Mouse (Mus musculus) heart, embryonic 10.5 days (tissue): Measurements from ENCODE around the gene Nudt15. TPM values are rescaled to one million over a fixed set of nuclear protein-coding genes. Genes with fewer than 3 reads are reported as not detected.
"Not testable (repeated sequence)": the region's sequence is repeated elsewhere in the genome, so short reads cannot be mapped to it uniquely, and the experiment has no call there.

ENCODE experiments used
- DNase-seq: peaks from one replicate; pipeline ENCODE4 v3.0.0-alpha.2; 2017; ENCODE audit warnings: low spot score
- H3K27ac ChIP-seq: fragments of 300-500 bp; sonication (generic); 2 replicates; pipeline ENCODE4 v1.5.1; 2016; ENCODE audit warnings: mild to moderate bottlenecking
- H3K27me3 ChIP-seq: fragments of 300-500 bp; sonication (generic); 2 replicates; pipeline ENCODE4 v1.6.1; 2016; ENCODE audit warnings: mild to moderate bottlenecking; ENCODE audit not compliant: poor library complexity, insufficient read depth, severe bottlenecking
- H3K36me3 ChIP-seq: fragments of 300-500 bp; sonication (generic); 2 replicates; pipeline ENCODE4 v1.6.1; 2016; ENCODE audit warnings: mild to moderate bottlenecking, moderate library complexity
- H3K4me1 ChIP-seq: fragments of 300-500 bp; sonication (generic); 2 replicates; pipeline ENCODE4 v1.6.1; 2016; ENCODE audit warnings: mild to moderate bottlenecking
- H3K4me3 ChIP-seq: fragments of 300-500 bp; sonication (generic); 2 replicates; pipeline ENCODE4 v1.5.1; 2016; ENCODE audit warnings: mild to moderate bottlenecking, moderate library complexity
- H3K9me3 ChIP-seq: fragments of 300-500 bp; sonication (generic); 2 replicates; pipeline ENCODE4 v1.6.1; 2016; ENCODE audit warnings: mild to moderate bottlenecking, moderate library complexity
- WGBS: fragments of 180-500 bp; shearing (Covaris S2); methylation state at CpG from one replicate; pipeline ENCODE4 v1.1.7; 2016; 5-methylcytosine and 5-hydroxymethylcytosine counted together
- polyA plus RNA-seq: library from polyadenylated mRNA; unstranded; fragments of >200 nt; fragmentation: Nextera tagmentation; extraction: Ambion mirVana; gene quantifications from 2 replicates; pipeline ENCODE4 v1.2.1, GENCODE M21; 2016

The Nudt15 gene
- 4.9 and 5.7 TPM in 2 replicates for polyA plus RNA-seq

GRCm38 (mm10) chr14:73548051-73548450 lies at the start of gene Nudt15:
Gene Nudt15, minus strand, starts transcription at chr14:73548242.
- no peak within 1 kb of the TSS for H3K27ac ChIP-seq
- WGBS: 89% methylated on average over 3 of the region's 3 CpGs
- H3K27me3 ChIP-seq: no peaks in the 10 kb centered on the region
- H3K4me1 ChIP-seq: peaks cover 6% of the 10 kb centered on the region
- no peaks in the 10 kb centered on the region for H3K9me3 ChIP-seq
- no peaks in the 10 kb centered on the region for H3K36me3 ChIP-seq
- no peak within 1 kb of the TSS for H3K4me3 ChIP-seq
- no peak for DNase-seq

- Histone ChIP-seq H3K27ac (no peak overlapping the region), H3K4me1 (no peaks in the 10 kb centered on the region), H3K36me3 (peaks cover 58% of the 10 kb centered on the region), H3K27me3 (no peaks in the 10 kb centered on the region), H3K9me3 (no peaks in the 10 kb centered on the region), H3K4me3 (no peak overlapping the region)
- WGBS: 74% methylated on average over 1 of the region's 1 CpGs
- no peak for DNase-seq
These were observed 44.1 kb upstream of the Nudt15 start for GRCm38 (mm10) chr14:73592166-73592565.

- Histone ChIP-seq H3K36me3 (peaks cover 34% of the 10 kb centered on the region), H3K4me3 (no peak overlapping the region), H3K4me1 (no peaks in the 10 kb centered on the region), H3K27ac (no peak overlapping the region), H3K27me3 (no peaks in the 10 kb centered on the region), H3K9me3 (no peaks in the 10 kb centered on the region)
- DNase-seq: no peak
- WGBS: 83% methylated on average over 1 of the region's 1 CpGs
These were observed 40.0 kb upstream of the Nudt15 start for GRCm38 (mm10) chr14:73588080-73588479.

GRCm38 (mm10) chr14:73576336-73576735 lies 28.3 kb upstream of the Nudt15 start:
- Histone ChIP-seq H3K9me3 (no peaks in the 10 kb centered on the region), H3K27ac (no peak overlapping the region), H3K4me1 (0 out of 2 replicates have a peak, but pooled peaks cover 4% of the 10 kb centered on the region), H3K4me3 (no peak overlapping the region), H3K36me3 (peaks cover 54% of the 10 kb centered on the region), H3K27me3 (no peaks in the 10 kb centered on the region)
- DNase-seq: no peak

GRCm38 (mm10) chr14:73574053-73574452 lies 26.0 kb upstream of the Nudt15 start:
- 0 out of 2 replicates have a peak, but pooled peaks cover 4% of the 10 kb centered on the region for H3K4me1 ChIP-seq
- no peaks in the 10 kb centered on the region for H3K9me3 ChIP-seq
- H3K4me3 ChIP-seq: no peak overlapping the region
- no peak for DNase-seq
- 69% methylated on average over 5 of the region's 5 CpGs for WGBS
- peaks cover 53% of the 10 kb centered on the region for H3K36me3 ChIP-seq
- H3K27me3 ChIP-seq: no peaks in the 10 kb centered on the region
- H3K27ac ChIP-seq: no peak overlapping the region

- H3K36me3 ChIP-seq: peaks cover 50% of the 10 kb centered on the region
- H3K27me3 ChIP-seq: no peaks in the 10 kb centered on the region
- H3K4me3 ChIP-seq: no peak overlapping the region
- no peak overlapping the region for H3K27ac ChIP-seq
- no peaks in the 10 kb centered on the region for H3K9me3 ChIP-seq
- DNase-seq: no peak
- H3K4me1 ChIP-seq: 0 out of 2 replicates have a peak, but pooled peaks cover 4% of the 10 kb centered on the region
- WGBS: 76% methylated on average over 4 of the region's 4 CpGs
These were observed 23.1 kb upstream of the Nudt15 start for GRCm38 (mm10) chr14:73571143-73571542.

GRCm38 (mm10) chr14:73569831-73570230 lies 21.8 kb upstream of the Nudt15 start:
- not testable (repeated sequence) for H3K9me3 ChIP-seq, H3K4me3 ChIP-seq, H3K27me3 ChIP-seq, H3K27ac ChIP-seq, DNase-seq, H3K4me1 ChIP-seq
- 95% methylated on average over 4 of the region's 4 CpGs for WGBS
- H3K36me3 ChIP-seq: peaks cover 39% of the 10 kb centered on the region

GRCm38 (mm10) chr14:73553122-73553696 lies 5.2 kb upstream of the Nudt15 start:
- DNase-seq: no peak
- Histone ChIP-seq H3K27me3 (no peaks in the 10 kb centered on the region), H3K36me3 (peaks cover 15% of the 10 kb centered on the region), H3K4me3 (peak overlapping the region; percentile 100), H3K4me1 (peaks cover 14% of the 10 kb centered on the region), H3K27ac (peak overlapping the region; percentile 98), H3K9me3 (no peaks in the 10 kb centered on the region)
- WGBS: 0% methylated on average over 10 of the region's 10 CpGs

GRCm38 (mm10) chr14:73552341-73553121 lies 4.5 kb upstream of the Nudt15 start:
- WGBS: 3% methylated on average over 61 of the region's 61 CpGs
- peak; percentile 97 for DNase-seq

GRCm38 (mm10) chr14:73551164-73551563 lies 3.1 kb upstream of the Nudt15 start:
- no peak overlapping the region for H3K27ac ChIP-seq
- peaks cover 9% of the 10 kb centered on the region for H3K36me3 ChIP-seq
- H3K4me3 ChIP-seq: no peak overlapping the region
- no peaks in the 10 kb centered on the region for H3K9me3 ChIP-seq
- 87% methylated on average over 6 of the region's 6 CpGs for WGBS
- DNase-seq: no peak
- peaks cover 14% of the 10 kb centered on the region for H3K4me1 ChIP-seq
- no peaks in the 10 kb centered on the region for H3K27me3 ChIP-seq

More at GRCm38 (mm10) chr14:73552341-73553121, 4.5 kb upstream of the Nudt15 start:
- peak overlapping the region; percentile 98 for H3K27ac ChIP-seq
- no peaks in the 10 kb centered on the region for H3K9me3 ChIP-seq
- no peaks in the 10 kb centered on the region for H3K27me3 ChIP-seq
- H3K4me3 ChIP-seq: peak overlapping the region; percentile 100
- H3K4me1 ChIP-seq: peaks cover 14% of the 10 kb centered on the region
- H3K36me3 ChIP-seq: peaks cover 15% of the 10 kb centered on the region

GRCm38 (mm10) chr14:73550732-73551131 lies 2.7 kb upstream of the Nudt15 start:
- no peaks in the 10 kb centered on the region for H3K9me3 ChIP-seq
- H3K27ac ChIP-seq: no peak overlapping the region
- peaks cover 14% of the 10 kb centered on the region for H3K4me1 ChIP-seq
- no peaks in the 10 kb centered on the region for H3K27me3 ChIP-seq
- 42% methylated on average over 8 of the region's 8 CpGs for WGBS
- no peak for DNase-seq
- no peak overlapping the region for H3K4me3 ChIP-seq
- peaks cover 5% of the 10 kb centered on the region; the same call in 1 of the 2 replicates for H3K36me3 ChIP-seq

GRCm38 (mm10) chr14:73550291-73550690 lies 2.2 kb upstream of the Nudt15 start:
- WGBS: 47% methylated on average over 3 of the region's 3 CpGs

GRCm38 (mm10) chr14:73547034-73547433 lies 1.0 kb downstream of the Nudt15 start:
- H3K4me3 ChIP-seq: no peak overlapping the region
- 0 out of 2 replicates have a peak, but pooled peaks cover under 1% of the 10 kb centered on the region for H3K4me1 ChIP-seq
- no peaks in the 10 kb centered on the region for H3K36me3 ChIP-seq
- H3K27ac ChIP-seq: no peak overlapping the region
- H3K9me3 ChIP-seq: no peaks in the 10 kb centered on the region
- no peaks in the 10 kb centered on the region for H3K27me3 ChIP-seq
- DNase-seq: no peak
- 50% methylated on average over 4 of the region's 4 CpGs for WGBS

More at GRCm38 (mm10) chr14:73550291-73550690, 2.2 kb upstream of the Nudt15 start:
- Histone ChIP-seq H3K9me3 (no peaks in the 10 kb centered on the region), H3K4me3 (no peak overlapping the region), H3K27ac (no peak overlapping the region), H3K4me1 (peaks cover 14% of the 10 kb centered on the region), H3K27me3 (no peaks in the 10 kb centered on the region), H3K36me3 (0 out of 2 replicates have a peak, but pooled peaks cover under 1% of the 10 kb centered on the region)
- no peak for DNase-seq
